Mouse (Mus musculus) forebrain, embryonic 12.5 days (tissue): ENCODE data around the gene Gin1. TPM values are rescaled to one million over a fixed set of nuclear protein-coding genes. Genes with fewer than 3 reads are reported as not detected.

Experiments
- polyA plus RNA-seq: library from polyadenylated mRNA; unstranded; fragments of >200 nt; fragmentation: Nextera tagmentation; extraction: Ambion mirVana; gene quantifications from 2 replicates; pipeline ENCODE4 v1.2.1, GENCODE M21; 2016

The Gin1 gene
- polyA plus RNA-seq, 1 experiment from 2014 or later = 20.3 TPM

Other genes with a start within 250 kb of the Gin1 start
- 44.1 and 52.2 TPM in 2 replicates for gene D1Ertd622e, start 108.1 kb upstream of the Gin1 start, polyA plus RNA-seq
- 56.9 and 58.2 TPM in 2 replicates for gene Ppip5k2, start 239 bp downstream of the Gin1 start, polyA plus RNA-seq